Mouse (Mus musculus) spleen, postnatal 4 days (tissue): ENCODE results near the gene Tns2.
"Not testable (repeated sequence)": the region's sequence is repeated elsewhere in the genome, so short reads cannot be mapped to it uniquely, and the experiment has no call there.

Experiments
- DNase-seq, 2 experiments: peaks; one replicate each; pipeline ENCODE4 v3.0.0; 2022; ENCODE audit warnings: low spot score in 2 of 2

Gene Tns2

GRCm38 (mm10) chr15:102100161-102100981, at the start of gene Tns2:
Gene Tns2 (plus strand): TSS chr15:102100413.
- DNase-seq, result peak; percentile 57 to 83

GRCm38 (mm10) chr15:102051920-102052683, 48.1 kb upstream of the Tns2 start:
- DNase-seq, result no peak

GRCm38 (mm10) chr15:102056495-102057174, 43.6 kb upstream of the Tns2 start:
- DNase-seq, result no peak

- DNase-seq, result peak; percentile 88 to 96
Observed at GRCm38 (mm10) chr15:102065661-102066325, 34.4 kb upstream of the Tns2 start.

- no peak for DNase-seq
Observed at GRCm38 (mm10) chr15:102070476-102071467, 29.4 kb upstream of the Tns2 start.

GRCm38 (mm10) chr15:102072963-102073558, 27.2 kb upstream of the Tns2 start:
- DNase-seq, result no peak

GRCm38 (mm10) chr15:102073559-102074069, 26.6 kb upstream of the Tns2 start, which contains the start of gene Eif4b:
Gene Eif4b (plus strand): TSS chr15:102073773.
- DNase-seq, result peak; percentile 99

GRCm38 (mm10) chr15:102074070-102074731, 26.0 kb upstream of the Tns2 start:
- peak; percentile 66 to 85 for DNase-seq

GRCm38 (mm10) chr15:102074876-102075585, 25.2 kb upstream of the Tns2 start:
- no peak for DNase-seq

- no peak for DNase-seq
Observed at GRCm38 (mm10) chr15:102077111-102077677, 23.0 kb upstream of the Tns2 start.

- no peak for DNase-seq
Observed at GRCm38 (mm10) chr15:102079221-102079620, 21.0 kb upstream of the Tns2 start.

- DNase-seq, result not testable (repeated sequence)
Observed at GRCm38 (mm10) chr15:102079924-102080323, 20.3 kb upstream of the Tns2 start.

- DNase-seq, result no peak
Observed at GRCm38 (mm10) chr15:102080429-102080828, 19.8 kb upstream of the Tns2 start.

GRCm38 (mm10) chr15:102082148-102082547, 18.1 kb upstream of the Tns2 start:
- DNase-seq, result no peak

GRCm38 (mm10) chr15:102083028-102083427, 17.2 kb upstream of the Tns2 start:
- DNase-seq, result no peak

GRCm38 (mm10) chr15:102089914-102090585, 10.2 kb upstream of the Tns2 start:
- DNase-seq, result peak in 1 of 2 experiments; percentile 59

GRCm38 (mm10) chr15:102091063-102091679, 9.0 kb upstream of the Tns2 start:
- DNase-seq, result peak in 1 of 2 experiments; percentile 61
